Comparison of ENCODE assay signal across 9 mouse cellular contexts in genomic region chr19:6416124-6416770, GRCm38 (mm10). TPM values are rescaled to one million over a fixed set of nuclear protein-coding genes. Genes with fewer than 3 reads are reported as not detected.
DNase-seq lines count a peak whose midpoint lies in the region; ATAC-seq and TF ChIP-seq lines count a peak whose summit lies in the region.
"Had no signal": no experiment of that assay in that cellular context is flagged by ENCODE, and none has a peak within 500 bp of the region (broad histone marks: within the 10 kb centered on the region; RNA-seq: fewer than 3 reads in every experiment).

No protein-coding gene starts in this region.

- peak overlapping the region; percentile 26 for H3K4me2 ChIP-seq in hindbrain, embryonic 12.5 days (replicated peaks)
- peak overlapping the region; percentile 27; the same call in 1 of the 2 replicates for H3K4me2 ChIP-seq in midbrain, postnatal 0 days (ENCODE audit: low read depth, low read length, poor library complexity, severe bottlenecking)

- peaks cover 26% of the 10 kb centered on the region for H3K27me3 ChIP-seq in hindbrain, embryonic 12.5 days
- H3K27me3 ChIP-seq in midbrain, postnatal 0 days (ENCODE audit: insufficient read depth, low read length), result no peaks in the 10 kb centered on the region

- peak; percentile 73 to 78 for DNase-seq in cerebellum, postnatal 10 days
- DNase-seq in cerebellum, adult 8-10 months, result no peak
- DNase-seq in embryo, embryonic 9.5 days (ENCODE audit: extremely low spot score), result peak; percentile 41
- peak; percentile 84 for DNase-seq in midbrain, postnatal 0 days (ENCODE audit: low spot score)
- DNase-seq in testis, postnatal 10 days (ENCODE audit: low spot score), result no peak
- no peak for DNase-seq in adrenal gland, postnatal 36 days
- no peak for DNase-seq in lung, adult 2 months
- DNase-seq: cerebellum, adult 11 months had no signal

- H3K9me3 ChIP-seq in hindbrain, embryonic 12.5 days (replicated peaks), result no peaks in the 10 kb centered on the region
- no peaks in the 10 kb centered on the region for H3K9me3 ChIP-seq in midbrain, postnatal 0 days (ENCODE audit: low read length)

- H3K4me1 ChIP-seq in hindbrain, embryonic 12.5 days, result peaks cover 60% of the 10 kb centered on the region
- peaks cover 31% of the 10 kb centered on the region for H3K4me1 ChIP-seq in midbrain, postnatal 0 days (ENCODE audit: insufficient read depth, low read length)
- 0 out of 2 replicates have a peak, but pooled peaks cover 2% of the 10 kb centered on the region for H3K4me1 ChIP-seq in lung, adult 2 months (ENCODE audit: control insufficient read depth, insufficient read depth, low read length)

- TF ChIP-seq POLR2A in lung, adult 2 months (IDR thresholded peaks at IDR 0.05; ENCODE audit: borderline replicate concordance, extremely low read depth, low read depth, low read length), result no peak

- H3K9ac ChIP-seq in hindbrain, embryonic 12.5 days, result peak overlapping the region; percentile 46; the same call in 1 of the 2 replicates
- H3K9ac ChIP-seq in midbrain, postnatal 0 days (replicated peaks; ENCODE audit: low read length, poor library complexity, severe bottlenecking), result peak overlapping the region; percentile 44; the same call in 1 of the 2 replicates

- ATAC-seq in hindbrain, embryonic 12.5 days (ENCODE audit: low FRiP score), result peak; percentile 64
- no peak for ATAC-seq in midbrain, postnatal 0 days (ENCODE audit: low FRiP score)

- H3K4me3 ChIP-seq in hindbrain, embryonic 12.5 days, result no peak overlapping the region
- H3K4me3 ChIP-seq in midbrain, postnatal 0 days (ENCODE audit: low read depth, low read length), result no peak overlapping the region
- H3K4me3 ChIP-seq in lung, adult 2 months (replicated peaks; ENCODE audit: extremely low read depth, low read depth, low read length), result no peak overlapping the region

- H3K36me3 ChIP-seq in hindbrain, embryonic 12.5 days, result no peaks in the 10 kb centered on the region
- peaks cover 13% of the 10 kb centered on the region; the same call in 1 of the 2 replicates for H3K36me3 ChIP-seq in midbrain, postnatal 0 days (ENCODE audit: insufficient read depth, low read length)

- H3K27ac ChIP-seq in hindbrain, embryonic 12.5 days, result peak overlapping the region; percentile 94
- H3K27ac ChIP-seq in midbrain, postnatal 0 days (ENCODE audit: low read depth, low read length), result peak overlapping the region; percentile 93

- TF ChIP-seq CTCF in midbrain, postnatal 0 days (IDR thresholded peaks at IDR 0.05), result no peak
- TF ChIP-seq CTCF in lung, adult 2 months (IDR thresholded peaks at IDR 0.05; ENCODE audit: insufficient read depth, low read length), result no peak

- 3% methylated on average over 9 of the region's 9 CpGs for WGBS in hindbrain, embryonic 12.5 days
- WGBS in midbrain, postnatal 0 days, result 3% methylated on average over 9 of the region's 9 CpGs
- 26% methylated on average over 9 of the region's 9 CpGs for whole genome bisulfite sequencing in lung, adult 2 months

RNA-seq across cellular contexts. Expression of gene Nrxn2, which starts 2.3 kb away (rescaled TPM):
- 21.3 and 23.0 TPM in 2 replicates for polyA plus RNA-seq in hindbrain, embryonic 12.5 days (2016; fragmentation: Nextera tagmentation; extraction: Ambion mirVana)
- total RNA-seq in midbrain, postnatal 0 days (2014; rRNA removed), result 382 and 409 TPM in 2 replicates
- 74.3 and 75.7 TPM in 2 replicates for polyA plus RNA-seq in midbrain, postnatal 0 days (2015; fragmentation: Nextera tagmentation; extraction: Ambion mirVana)
- 1 to 10 TPM; 9.2 TPM for total RNA-seq in adrenal gland, postnatal 36 days (2021)
- polyA plus RNA-seq in lung, adult 2 months (2012; rRNA removed), result 7.3 and 11.0 TPM in 2 replicates

RNA-seq across cellular contexts. Expression of gene Rasgrp2, which starts 17.1 kb away (rescaled TPM):
- 20.0 and 23.0 TPM in 2 replicates for polyA plus RNA-seq in hindbrain, embryonic 12.5 days (2016; fragmentation: Nextera tagmentation; extraction: Ambion mirVana)
- 250 and 291 TPM in 2 replicates for total RNA-seq in midbrain, postnatal 0 days (2014; rRNA removed)
- 232 and 264 TPM in 2 replicates for polyA plus RNA-seq in midbrain, postnatal 0 days (2015; fragmentation: Nextera tagmentation; extraction: Ambion mirVana)
- 10 to 100 TPM; 28.7 to 34.4 TPM for total RNA-seq in adrenal gland, postnatal 36 days (2021)
- 210 and 287 TPM in 2 replicates for polyA plus RNA-seq in lung, adult 2 months (2012; rRNA removed)

RNA-seq across cellular contexts. Expression of gene Pygm, which starts 32.0 kb away (rescaled TPM):
- 1.8 and 3.9 TPM in 2 replicates for polyA plus RNA-seq in hindbrain, embryonic 12.5 days (2016; fragmentation: Nextera tagmentation; extraction: Ambion mirVana)
- 16.4 and 25.8 TPM in 2 replicates for total RNA-seq in midbrain, postnatal 0 days (2014; rRNA removed)
- 11.7 and 13.2 TPM in 2 replicates for polyA plus RNA-seq in midbrain, postnatal 0 days (2015; fragmentation: Nextera tagmentation; extraction: Ambion mirVana)
- total RNA-seq in adrenal gland, postnatal 36 days (2021), result 100 to 1,000 TPM in 1 of 2 experiments, 10 to 100 TPM in 1; 75.6 to 124 TPM
- polyA plus RNA-seq in lung, adult 2 months (2012; rRNA removed), result 32.8 and 135 TPM in 2 replicates

RNA-seq across cellular contexts. Expression of gene Sf1, which starts 52.8 kb away (rescaled TPM):
- 168 and 176 TPM in 2 replicates for polyA plus RNA-seq in hindbrain, embryonic 12.5 days (2016; fragmentation: Nextera tagmentation; extraction: Ambion mirVana)
- total RNA-seq in midbrain, postnatal 0 days (2014; rRNA removed), result 70.5 and 92.2 TPM in 2 replicates
- polyA plus RNA-seq in midbrain, postnatal 0 days (2015; fragmentation: Nextera tagmentation; extraction: Ambion mirVana), result 90.2 and 95.5 TPM in 2 replicates
- total RNA-seq in adrenal gland, postnatal 36 days (2021), result 100 to 1,000 TPM; 169 to 224 TPM
- 136 and 194 TPM in 2 replicates for polyA plus RNA-seq in lung, adult 2 months (2012; rRNA removed)

Comparison
In these comparisons a context has a peak if more than half of its experiments do, and no peak if none do; other contexts are left out.
1. DNase-seq: peak in cerebellum, postnatal 10 days (2 of 2), embryo, embryonic 9.5 days (single experiment) and midbrain, postnatal 0 days (single experiment); none in cerebellum, adult 8-10 months (single experiment), testis, postnatal 10 days (single experiment), adrenal gland, postnatal 36 days (0 of 2) and lung, adult 2 months (single experiment).